Mouse (Mus musculus) hindbrain, postnatal 0 days (tissue): ENCODE results near the gene Gm45233. TPM values are rescaled to one million over a fixed set of nuclear protein-coding genes. Genes with fewer than 3 reads are reported as not detected.

Source experiments
- ATAC-seq: fragments of 200-750 bp; cut with Nextera tagmentation; 2 replicates; pipeline ENCODE4 v1.8.0; 2017; ENCODE audit warnings: mild to moderate bottlenecking, moderate TSS enrichment, moderate library complexity
- DNase-seq: peaks from one replicate; pipeline ENCODE4 v3.0.0-alpha.2; 2015; ENCODE audit warnings: low spot score
- H3K27ac ChIP-seq: fragments of 300-500 bp; sonication (generic); 2 replicates; pipeline ENCODE4 v1.5.1; 2014; ENCODE audit warnings: mild to moderate bottlenecking
- H3K27me3 ChIP-seq: fragments of 300-500 bp; sonication (generic); 2 replicates; pipeline ENCODE4 v1.6.1; 2014; ENCODE audit warnings: low read length, mixed read lengths; ENCODE audit not compliant: insufficient read depth
- H3K36me3 ChIP-seq: fragments of 300-500 bp; sonication (generic); 2 replicates; pipeline ENCODE4 v1.6.1; 2014; ENCODE audit warnings: low read length, mixed read lengths; ENCODE audit not compliant: insufficient read depth
- H3K4me1 ChIP-seq: fragments of 300-500 bp; sonication (generic); 2 replicates; pipeline ENCODE4 v1.6.1; 2014; ENCODE audit warnings: antibody characterized with exemption, low read length, mixed read lengths; ENCODE audit not compliant: insufficient read depth
- H3K4me2 ChIP-seq: fragments of 300-500 bp; sonication (generic); 2 replicates; pipeline ENCODE4 v1.6.1; 2014; ENCODE audit warnings: low read depth, mild to moderate bottlenecking, low read length, moderate library complexity, mixed read lengths
- H3K4me3 ChIP-seq: fragments of 300-500 bp; sonication (generic); 2 replicates; pipeline ENCODE4 v1.5.1; 2014; ENCODE audit warnings: low read length
- H3K9ac ChIP-seq: fragments of 300-500 bp; sonication (generic); replicated peaks from 2 replicates; pipeline ENCODE4 v1.6.1; 2014; ENCODE audit warnings: mild to moderate bottlenecking, low read length, moderate library complexity, mixed read lengths
- H3K9me3 ChIP-seq: fragments of 300-500 bp; sonication (generic); 2 replicates; pipeline ENCODE4 v1.6.1; 2016; ENCODE audit warnings: low read length, mixed read lengths
- CTCF ChIP-seq: IDR thresholded peaks from 2 replicates; pipeline ENCODE4 v1.5.1; 2016; ENCODE audit warnings: antibody characterized with exemption, control low read depth, low read depth
- WGBS: fragments of 180-500 bp; shearing (Covaris S2); extraction: QIAGEN DNeasy Blood & Tissue Kit; methylation state at CpG from one replicate; pipeline ENCODE4 v1.1.7; 2014; 5-methylcytosine and 5-hydroxymethylcytosine counted together
- polyA plus RNA-seq: library from polyadenylated mRNA; unstranded; fragments of >200 nt; fragmentation: Nextera tagmentation; extraction: Ambion mirVana; gene quantifications from 2 replicates; pipeline ENCODE4 v1.2.1, GENCODE M21; 2015
- total RNA-seq: library from RNA; depleted of rRNA; stranded (reverse); fragments of >200 nt; gene quantifications from 2 replicates; pipeline ENCODE4 v1.2.3, GENCODE M21; 2014

Gm45233 gene
- total and polyA plus RNA-seq, 2 experiments from 2014 or later: 0.43 to 2.6 TPM

DNA sequence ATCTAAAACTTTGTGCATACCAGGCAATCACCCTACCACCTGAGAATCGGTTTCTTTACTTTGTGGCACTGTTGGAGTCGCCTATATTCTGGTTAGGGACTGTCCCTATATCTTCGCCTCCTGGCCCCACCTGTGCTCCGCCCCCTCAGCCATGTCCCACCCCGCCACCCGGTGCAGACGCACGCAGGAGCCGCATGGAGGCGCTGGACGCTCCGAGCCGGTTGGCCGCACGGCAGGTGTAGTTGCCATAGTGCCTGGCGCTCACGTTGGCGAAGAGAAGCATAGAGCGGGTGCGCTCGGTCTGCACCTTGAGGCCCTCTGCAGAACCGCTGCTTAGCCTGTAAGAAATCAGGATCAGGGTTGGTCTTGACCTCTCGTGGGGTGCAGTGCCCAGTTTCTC, 31.8 kb downstream of the Gm45233 start:
- H3K4me1 ChIP-seq: no peaks in the 10 kb centered on the region
- H3K4me3 ChIP-seq: no peak overlapping the region
- H3K9me3 ChIP-seq: no peaks in the 10 kb centered on the region
- H3K27ac ChIP-seq: no peak overlapping the region
- WGBS: 22% methylated on average over 23 of the region's 23 CpGs
- no peaks in the 10 kb centered on the region for H3K27me3 ChIP-seq
- ATAC-seq (peak; percentile 46; the same call in 1 of the 2 replicates), DNase-seq (peak; percentile 41)
- peak; percentile 56 for TF ChIP-seq CTCF
- no peak overlapping the region for H3K4me2 ChIP-seq
- no peak overlapping the region for H3K9ac ChIP-seq
- H3K36me3 ChIP-seq: 0 out of 2 replicates have a peak, but pooled peaks cover 2% of the 10 kb centered on the region

DNA sequence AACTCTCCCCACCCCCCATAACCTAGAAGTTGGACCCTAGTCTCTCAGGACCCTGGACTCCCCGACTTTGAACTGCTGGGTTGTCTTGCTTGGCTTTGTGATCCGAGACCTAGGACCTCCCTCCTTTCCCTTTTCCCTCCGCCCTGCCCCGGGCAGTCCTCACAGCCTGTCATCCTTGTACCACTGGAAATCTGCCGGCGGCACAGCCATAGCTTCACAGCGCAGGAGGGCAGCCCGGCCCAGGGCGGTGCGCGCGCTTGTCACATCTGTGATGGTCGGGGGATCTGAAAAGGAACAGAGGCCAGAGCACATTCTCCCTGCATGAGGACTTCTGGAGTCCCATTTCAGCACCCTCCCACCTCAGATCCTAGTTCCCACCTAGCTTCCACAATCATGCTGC, 32.4 kb downstream of the Gm45233 start:
- WGBS: 19% methylated on average over 13 of the region's 13 CpGs
- DNase-seq (no peak), ATAC-seq (no peak)
- Histone ChIP-seq H3K4me2 (no peak overlapping the region), H3K27me3 (no peaks in the 10 kb centered on the region), H3K4me3 (no peak overlapping the region), H3K4me1 (no peaks in the 10 kb centered on the region), H3K9ac (no peak overlapping the region), H3K36me3 (0 out of 2 replicates have a peak, but pooled peaks cover 2% of the 10 kb centered on the region), H3K27ac (no peak overlapping the region), H3K9me3 (no peaks in the 10 kb centered on the region)
- no peak for TF ChIP-seq CTCF

DNA sequence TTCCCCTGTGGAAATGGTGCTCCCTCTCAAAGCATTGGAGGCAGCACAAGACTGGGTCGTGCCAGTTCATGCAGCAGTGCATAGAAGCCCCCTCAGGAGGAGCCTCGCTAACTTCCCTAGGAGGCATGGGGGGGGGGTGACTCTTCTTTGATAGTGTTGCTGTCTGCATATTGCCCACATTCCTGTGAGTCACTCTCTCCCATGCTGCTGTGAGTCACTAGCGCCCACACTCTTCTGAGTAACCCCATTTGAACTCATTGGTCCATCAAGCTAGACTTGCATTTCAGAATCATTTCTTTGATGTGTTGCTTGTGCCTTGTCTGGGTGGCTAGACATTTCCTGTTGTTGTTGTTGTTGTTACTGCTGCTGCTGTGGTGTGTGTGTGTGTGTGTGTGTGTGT, 37.3 kb downstream of the Gm45233 start:
- TF ChIP-seq CTCF: no peak
- H3K4me1 ChIP-seq: peaks cover 6% of the 10 kb centered on the region; the same call in 1 of the 2 replicates
- H3K9ac ChIP-seq: no peak overlapping the region
- no peak overlapping the region for H3K4me2 ChIP-seq
- WGBS: 51% methylated on average over 3 of the region's 3 CpGs
- ATAC-seq: no peak
- H3K36me3 ChIP-seq: no peaks in the 10 kb centered on the region
- no peak overlapping the region for H3K27ac ChIP-seq
- H3K4me3 ChIP-seq: no peak overlapping the region
- no peak for DNase-seq
- no peaks in the 10 kb centered on the region for H3K27me3 ChIP-seq
- no peaks in the 10 kb centered on the region for H3K9me3 ChIP-seq

- ATAC-seq (peak; percentile 79), DNase-seq (peak; percentile 63)
- H3K9ac ChIP-seq: no peak overlapping the region
- H3K4me1 ChIP-seq: peaks cover 6% of the 10 kb centered on the region; the same call in 1 of the 2 replicates
- no peak overlapping the region for H3K4me2 ChIP-seq
- TF ChIP-seq CTCF: no peak
- no peaks in the 10 kb centered on the region for H3K27me3 ChIP-seq
- 34% methylated on average over 8 of the region's 8 CpGs for WGBS
- H3K9me3 ChIP-seq: no peaks in the 10 kb centered on the region
- H3K36me3 ChIP-seq: no peaks in the 10 kb centered on the region
- H3K4me3 ChIP-seq: no peak overlapping the region
- no peak overlapping the region for H3K27ac ChIP-seq
Measured at GRCm38 (mm10) chr7:43482090-43482716, 38.3 kb downstream of the Gm45233 start.

DNA sequence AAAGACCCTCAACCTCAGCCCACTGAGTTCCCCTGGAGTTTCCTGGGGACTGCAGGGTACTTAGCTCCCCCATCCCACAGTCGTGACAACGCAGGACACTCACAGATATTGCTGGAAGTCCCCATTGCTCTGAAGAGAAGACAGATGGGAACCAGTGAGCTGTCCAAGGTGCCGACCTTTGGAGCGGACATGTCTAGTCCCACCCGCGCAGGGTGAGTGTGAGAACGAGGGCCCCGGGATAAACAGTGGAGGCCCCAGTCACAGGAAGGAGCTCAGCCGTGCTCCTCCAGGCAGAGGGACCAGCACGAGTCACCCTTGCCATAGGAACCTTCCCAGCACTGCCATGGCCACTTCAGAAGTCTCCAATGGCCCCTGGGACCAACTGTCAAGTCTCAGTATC, 39.3 kb downstream of the Gm45233 start:
- no peak overlapping the region for H3K4me3 ChIP-seq
- H3K36me3 ChIP-seq: no peaks in the 10 kb centered on the region

DNA sequence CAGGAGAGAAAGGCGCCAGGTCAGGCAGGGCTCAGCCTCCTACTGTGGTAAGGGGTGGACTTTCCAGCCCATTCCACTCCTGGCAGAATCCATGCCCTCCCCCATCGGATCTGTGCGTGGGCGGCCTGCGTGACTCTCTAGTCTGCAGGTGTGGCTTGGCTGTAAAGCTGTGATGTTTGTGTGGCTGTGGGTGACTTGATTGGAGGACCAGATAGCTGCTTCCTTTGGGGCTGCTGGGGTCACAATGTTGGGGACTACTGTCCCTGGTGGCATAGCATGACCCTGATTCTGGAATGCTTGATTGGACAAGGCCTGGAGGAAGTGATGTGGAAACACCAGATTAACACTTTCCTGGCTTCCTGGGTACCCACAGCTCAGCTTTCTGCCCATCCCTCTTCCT, 44.7 kb downstream of the Gm45233 start:
- no peaks in the 10 kb centered on the region for H3K27me3 ChIP-seq
- H3K4me3 ChIP-seq: peak overlapping the region; percentile 78
- H3K4me2 ChIP-seq: peak overlapping the region; percentile 73
- H3K27ac ChIP-seq: 0 out of 2 replicates have a peak overlapping the region, but pooled peaks have one; percentile 82
- peak overlapping the region; percentile 91; the same call in 1 of the 2 replicates for H3K9ac ChIP-seq
- no peak; the same call in 1 of the 2 replicates for TF ChIP-seq CTCF
- ATAC-seq (peak; percentile 27), DNase-seq (peak; percentile 18)
- peaks cover 8% of the 10 kb centered on the region; the same call in 1 of the 2 replicates for H3K4me1 ChIP-seq
- no peaks in the 10 kb centered on the region for H3K9me3 ChIP-seq
- no peaks in the 10 kb centered on the region for H3K36me3 ChIP-seq
- WGBS: 23% methylated on average over 5 of the region's 5 CpGs

More for the DNA sequence above, 39.3 kb downstream of the Gm45233 start:
- Histone ChIP-seq H3K9me3 (no peaks in the 10 kb centered on the region), H3K4me1 (peaks cover 6% of the 10 kb centered on the region; the same call in 1 of the 2 replicates), H3K4me2 (no peak overlapping the region), H3K27me3 (no peaks in the 10 kb centered on the region), H3K9ac (no peak overlapping the region), H3K27ac (no peak overlapping the region)
- 31% methylated on average over 10 of the region's 10 CpGs for WGBS
- ATAC-seq (no peak), DNase-seq (no peak)
- no peak for TF ChIP-seq CTCF

DNA sequence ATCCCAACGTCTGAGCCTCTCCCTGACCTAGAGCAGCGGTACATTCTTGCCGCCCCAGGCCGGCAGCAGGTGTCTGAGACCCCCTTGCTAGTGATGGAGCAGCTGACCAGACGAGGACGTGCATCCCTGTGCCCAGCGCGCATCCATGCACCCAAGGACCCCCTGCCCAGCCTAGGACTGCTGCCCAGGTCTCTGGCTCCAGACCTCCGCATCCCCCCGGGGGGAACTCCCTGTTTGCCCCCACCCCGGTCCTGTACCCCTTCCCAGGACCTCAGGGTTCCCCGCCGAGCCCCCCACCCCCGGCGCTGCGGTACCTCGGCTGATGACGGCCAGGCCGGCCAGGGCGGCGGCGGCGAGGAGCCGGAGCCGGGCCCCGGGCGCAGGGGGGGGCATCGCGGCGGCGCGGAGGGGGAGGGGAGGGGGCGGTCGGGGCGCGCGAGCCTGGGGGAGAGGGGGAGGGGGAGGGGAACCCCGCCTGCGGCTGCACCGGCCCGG, 45.8 kb downstream of the Gm45233 start, which contains the start of gene Iglon5:
Iglon5 (minus strand) TSS at position 445 of the 495 bp plus-strand sequence.
- H3K4me1 ChIP-seq: peaks cover 8% of the 10 kb centered on the region; the same call in 1 of the 2 replicates
- peak within 1 kb of the TSS; percentile 73 for H3K4me2 ChIP-seq
- H3K4me3 ChIP-seq: peak within 1 kb of the TSS; percentile 78
- 0% methylated on average over 16 of the region's 41 CpGs for WGBS
- TF ChIP-seq CTCF: no peak
- no peaks in the 10 kb centered on the region for H3K9me3 ChIP-seq
- peak; percentile 59 for ATAC-seq
- no peaks in the 10 kb centered on the region for H3K36me3 ChIP-seq
- H3K27me3 ChIP-seq: no peaks in the 10 kb centered on the region
- DNase-seq: peak; percentile 24
- peak within 1 kb of the TSS; percentile 91 for H3K9ac ChIP-seq
- H3K27ac ChIP-seq: peak within 1 kb of the TSS; percentile 82
